Mouse (Mus musculus): ENCODE results near the gene Gucy2e. TPM values are rescaled to one million over a fixed set of nuclear protein-coding genes. Genes with fewer than 3 reads are reported as not detected.

Gucy2e gene
- polyA plus RNA-seq, 1 experiment: 0.26 TPM

GRCm38 (mm10) chr11:69267341-69267740 lies 30.5 kb upstream of the Gucy2e start:
- Histone ChIP-seq H3K4me1 (replicated peaks; ENCODE audit: control insufficient read depth, insufficient read depth, low read length) (peaks cover 2% of the 10 kb centered on the region), H3K27me3 (ENCODE audit: control insufficient read depth, insufficient read depth, low read length) (no peaks in the 10 kb centered on the region), H3K27ac (ENCODE audit: control insufficient read depth, insufficient read depth, low read length) (no peak overlapping the region), H3K4me3 (ENCODE audit: control insufficient read depth, insufficient read depth, low read length) (no peak overlapping the region), H3K36me3 (ENCODE audit: control insufficient read depth, insufficient read depth, low read length) (no peaks in the 10 kb centered on the region)
- DNase-seq: no peak
- 32% methylated on average over 7 of the region's 7 CpGs for WGBS
- TF ChIP-seq POLR2A (IDR thresholded peaks at IDR 0.05; ENCODE audit: control insufficient read depth, extremely low read depth, insufficient read depth, low read length, poor library complexity): no peak
- no peak for TF ChIP-seq CTCF (IDR thresholded peaks at IDR 0.05; ENCODE audit: borderline replicate concordance, control insufficient read depth, extremely low read depth, insufficient read depth, low read length, poor library complexity)

DNA sequence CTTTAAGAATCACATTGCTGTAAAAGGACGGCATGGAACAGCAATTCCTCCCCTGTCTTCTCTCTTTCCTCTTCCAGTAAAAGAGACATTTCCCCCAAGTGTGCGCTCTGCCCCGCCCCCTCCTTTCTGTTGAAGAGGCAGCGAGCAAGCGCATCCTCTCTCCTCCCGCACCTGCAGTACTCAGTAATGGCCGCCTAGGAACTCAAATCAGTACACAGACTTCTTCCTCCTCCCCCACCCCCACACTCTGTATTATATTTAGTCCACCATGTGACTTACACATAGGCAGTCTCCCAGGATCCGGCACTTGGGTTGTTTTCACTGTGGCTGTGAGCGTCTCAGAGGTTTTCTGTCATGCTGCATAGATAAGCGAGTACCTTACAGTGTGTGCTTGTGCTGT lies 29.4 kb upstream of the Gucy2e start:
- H3K27ac ChIP-seq (ENCODE audit: control insufficient read depth, insufficient read depth, low read length): no peak overlapping the region
- TF ChIP-seq POLR2A (IDR thresholded peaks at IDR 0.05; ENCODE audit: control insufficient read depth, extremely low read depth, insufficient read depth, low read length, poor library complexity) (no peak), CTCF (IDR thresholded peaks at IDR 0.05; ENCODE audit: borderline replicate concordance, control insufficient read depth, extremely low read depth, insufficient read depth, low read length, poor library complexity) (no peak)
- H3K4me1 ChIP-seq (replicated peaks; ENCODE audit: control insufficient read depth, insufficient read depth, low read length): peaks cover 2% of the 10 kb centered on the region
- peak; percentile 86 for DNase-seq
- 2% methylated on average over 10 of the region's 10 CpGs for WGBS
- no peaks in the 10 kb centered on the region for H3K27me3 ChIP-seq (ENCODE audit: control insufficient read depth, insufficient read depth, low read length)
- no peaks in the 10 kb centered on the region for H3K36me3 ChIP-seq (ENCODE audit: control insufficient read depth, insufficient read depth, low read length)
- H3K4me3 ChIP-seq (ENCODE audit: control insufficient read depth, insufficient read depth, low read length): no peak overlapping the region

DNA sequence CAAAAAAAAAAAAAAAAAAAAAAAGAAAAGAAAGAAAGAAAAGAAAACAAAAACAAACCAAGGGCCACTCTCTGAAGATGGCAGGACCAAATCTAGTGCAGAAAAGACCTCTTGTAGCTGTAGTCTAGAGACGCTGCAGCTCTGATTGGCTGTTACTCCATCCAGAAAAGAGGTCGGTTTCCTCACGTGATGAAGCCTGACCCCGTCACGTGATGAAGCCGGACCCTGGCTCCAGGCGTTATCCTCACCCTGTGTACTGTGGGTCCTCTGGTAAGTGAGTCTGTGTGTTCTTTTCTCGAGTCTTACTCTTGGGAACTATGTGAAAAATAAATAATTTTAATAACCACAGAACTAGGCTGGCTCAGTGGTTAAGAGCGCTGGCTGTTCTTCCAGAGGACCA lies 28.6 kb upstream of the Gucy2e start:
- H3K27me3 ChIP-seq (ENCODE audit: control insufficient read depth, insufficient read depth, low read length): no peaks in the 10 kb centered on the region
- no peak for TF ChIP-seq CTCF (IDR thresholded peaks at IDR 0.05; ENCODE audit: borderline replicate concordance, control insufficient read depth, extremely low read depth, insufficient read depth, low read length, poor library complexity)
- no peak for TF ChIP-seq POLR2A (IDR thresholded peaks at IDR 0.05; ENCODE audit: control insufficient read depth, extremely low read depth, insufficient read depth, low read length, poor library complexity)
- 89% methylated on average over 9 of the region's 9 CpGs for WGBS
- DNase-seq: no peak
- no peak overlapping the region for H3K27ac ChIP-seq (ENCODE audit: control insufficient read depth, insufficient read depth, low read length)
- H3K4me3 ChIP-seq (ENCODE audit: control insufficient read depth, insufficient read depth, low read length): no peak overlapping the region
- H3K36me3 ChIP-seq (ENCODE audit: control insufficient read depth, insufficient read depth, low read length): no peaks in the 10 kb centered on the region
- H3K4me1 ChIP-seq (replicated peaks; ENCODE audit: control insufficient read depth, insufficient read depth, low read length): peaks cover 2% of the 10 kb centered on the region

- 86% methylated on average over 2 of the region's 2 CpGs for WGBS
- no peak overlapping the region for H3K4me3 ChIP-seq (ENCODE audit: control insufficient read depth, insufficient read depth, low read length)
- H3K36me3 ChIP-seq (ENCODE audit: control insufficient read depth, insufficient read depth, low read length): no peaks in the 10 kb centered on the region
- H3K27me3 ChIP-seq (ENCODE audit: control insufficient read depth, insufficient read depth, low read length): no peaks in the 10 kb centered on the region
- H3K4me1 ChIP-seq (replicated peaks; ENCODE audit: control insufficient read depth, insufficient read depth, low read length): peaks cover 2% of the 10 kb centered on the region
- TF ChIP-seq POLR2A (IDR thresholded peaks at IDR 0.05; ENCODE audit: control insufficient read depth, extremely low read depth, insufficient read depth, low read length, poor library complexity) (no peak), CTCF (IDR thresholded peaks at IDR 0.05; ENCODE audit: borderline replicate concordance, control insufficient read depth, extremely low read depth, insufficient read depth, low read length, poor library complexity) (no peak)
- H3K27ac ChIP-seq (ENCODE audit: control insufficient read depth, insufficient read depth, low read length): no peak overlapping the region
- no peak for DNase-seq
Measured at GRCm38 (mm10) chr11:69264276-69264675, 27.4 kb upstream of the Gucy2e start.

- Histone ChIP-seq H3K4me3 (ENCODE audit: control insufficient read depth, insufficient read depth, low read length) (no peak overlapping the region), H3K27me3 (ENCODE audit: control insufficient read depth, insufficient read depth, low read length) (no peaks in the 10 kb centered on the region), H3K36me3 (ENCODE audit: control insufficient read depth, insufficient read depth, low read length) (no peaks in the 10 kb centered on the region), H3K27ac (ENCODE audit: control insufficient read depth, insufficient read depth, low read length) (no peak overlapping the region), H3K4me1 (replicated peaks; ENCODE audit: control insufficient read depth, insufficient read depth, low read length) (peaks cover 4% of the 10 kb centered on the region; the same call in 1 of the 2 replicates)
- TF ChIP-seq POLR2A (IDR thresholded peaks at IDR 0.05; ENCODE audit: control insufficient read depth, extremely low read depth, insufficient read depth, low read length, poor library complexity) (no peak), CTCF (IDR thresholded peaks at IDR 0.05; ENCODE audit: borderline replicate concordance, control insufficient read depth, extremely low read depth, insufficient read depth, low read length, poor library complexity) (no peak)
- no peak for DNase-seq
- WGBS: 100% methylated on average over 1 of the region's 1 CpGs
Measured at GRCm38 (mm10) chr11:69260111-69260510, 23.3 kb upstream of the Gucy2e start.

DNA sequence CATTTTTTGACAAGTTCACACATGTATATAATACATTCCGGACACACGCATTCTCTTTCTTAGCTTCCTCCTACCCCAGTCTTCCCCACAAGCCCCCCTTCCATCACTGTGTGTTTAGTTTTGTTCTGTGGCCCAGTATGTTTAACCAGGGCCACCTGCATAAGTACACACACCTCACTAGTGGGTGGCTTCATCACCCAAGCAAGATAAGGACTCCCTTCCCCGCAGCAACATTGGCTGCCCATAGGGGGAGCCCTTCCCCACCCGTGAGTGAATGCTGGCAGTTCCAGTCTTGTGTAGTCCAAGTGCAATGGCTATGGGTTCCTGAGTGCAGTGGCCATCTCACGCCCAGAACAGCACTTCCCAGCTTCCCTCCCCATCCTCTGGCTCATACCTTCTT lies 21.5 kb upstream of the Gucy2e start:
- WGBS: 50% methylated on average over 5 of the region's 5 CpGs
- Histone ChIP-seq H3K36me3 (ENCODE audit: control insufficient read depth, insufficient read depth, low read length) (no peaks in the 10 kb centered on the region), H3K27me3 (ENCODE audit: control insufficient read depth, insufficient read depth, low read length) (no peaks in the 10 kb centered on the region), H3K4me1 (replicated peaks; ENCODE audit: control insufficient read depth, insufficient read depth, low read length) (peaks cover 4% of the 10 kb centered on the region; the same call in 1 of the 2 replicates), H3K4me3 (ENCODE audit: control insufficient read depth, insufficient read depth, low read length) (no peak overlapping the region), H3K27ac (ENCODE audit: control insufficient read depth, insufficient read depth, low read length) (no peak overlapping the region)
- peak; percentile 69 for DNase-seq
- TF ChIP-seq POLR2A (IDR thresholded peaks at IDR 0.05; ENCODE audit: control insufficient read depth, extremely low read depth, insufficient read depth, low read length, poor library complexity) (no peak), CTCF (IDR thresholded peaks at IDR 0.05; ENCODE audit: borderline replicate concordance, control insufficient read depth, extremely low read depth, insufficient read depth, low read length, poor library complexity) (peak; percentile 89)

GRCm38 (mm10) chr11:69257807-69258206 lies 21.0 kb upstream of the Gucy2e start:
- H3K27me3 ChIP-seq (ENCODE audit: control insufficient read depth, insufficient read depth, low read length): no peaks in the 10 kb centered on the region
- peak overlapping the region; percentile 15; the same call in 1 of the 2 replicates for H3K4me3 ChIP-seq (ENCODE audit: control insufficient read depth, insufficient read depth, low read length)
- H3K4me1 ChIP-seq (replicated peaks; ENCODE audit: control insufficient read depth, insufficient read depth, low read length): peaks cover 4% of the 10 kb centered on the region; the same call in 1 of the 2 replicates
- DNase-seq: no peak
- H3K27ac ChIP-seq (ENCODE audit: control insufficient read depth, insufficient read depth, low read length): peak overlapping the region; percentile 32; the same call in 1 of the 2 replicates
- H3K36me3 ChIP-seq (ENCODE audit: control insufficient read depth, insufficient read depth, low read length): no peaks in the 10 kb centered on the region
- TF ChIP-seq CTCF (IDR thresholded peaks at IDR 0.05; ENCODE audit: borderline replicate concordance, control insufficient read depth, extremely low read depth, insufficient read depth, low read length, poor library complexity) (no peak), POLR2A (IDR thresholded peaks at IDR 0.05; ENCODE audit: control insufficient read depth, extremely low read depth, insufficient read depth, low read length, poor library complexity) (no peak)
- WGBS: 51% methylated on average over 4 of the region's 4 CpGs

All from thymus, adult 2 months (tissue).